Mouse (Mus musculus) midbrain, embryonic 13.5 days (tissue): ENCODE data around the gene Arsg. TPM values are rescaled to one million over a fixed set of nuclear protein-coding genes. Genes with fewer than 3 reads are reported as not detected.

Source experiments
- ATAC-seq: fragments of 200-750 bp; cut with Nextera tagmentation; 2 replicates; pipeline ENCODE4 v1.8.0; 2017; ENCODE audit warnings: mild to moderate bottlenecking, moderate TSS enrichment, moderate library complexity
- H3K27ac ChIP-seq: fragments of 300-500 bp; sonication (generic); 2 replicates; pipeline ENCODE4 v1.5.1; 2015; ENCODE audit warnings: inconsistent platforms, mild to moderate bottlenecking, moderate library complexity
- H3K27me3 ChIP-seq: fragments of 300-500 bp; sonication (generic); 2 replicates; pipeline ENCODE4 v1.6.1; 2015; ENCODE audit warnings: mild to moderate bottlenecking, inconsistent platforms
- H3K36me3 ChIP-seq: fragments of 300-500 bp; sonication (generic); 2 replicates; pipeline ENCODE4 v1.6.1; 2015; ENCODE audit warnings: mild to moderate bottlenecking, inconsistent platforms
- H3K4me1 ChIP-seq: fragments of 300-500 bp; sonication (generic); replicated peaks from 2 replicates; pipeline ENCODE4 v1.6.1; 2015; ENCODE audit warnings: inconsistent platforms
- H3K4me2 ChIP-seq: fragments of 300-500 bp; sonication (generic); replicated peaks from 2 replicates; pipeline ENCODE4 v1.6.1; 2015; ENCODE audit warnings: moderate library complexity, mild to moderate bottlenecking, inconsistent platforms
- H3K4me3 ChIP-seq: fragments of 300-500 bp; sonication (generic); replicated peaks from 2 replicates; pipeline ENCODE4 v1.5.1; 2015; ENCODE audit warnings: mild to moderate bottlenecking, inconsistent platforms
- H3K9ac ChIP-seq: fragments of 300-500 bp; sonication (generic); replicated peaks from 2 replicates; pipeline ENCODE4 v1.6.1; 2015; ENCODE audit warnings: mild to moderate bottlenecking, inconsistent platforms
- H3K9me3 ChIP-seq: fragments of 300-500 bp; sonication (generic); 2 replicates; pipeline ENCODE4 v1.6.1; 2016; ENCODE audit warnings: mild to moderate bottlenecking, inconsistent platforms
- WGBS: fragments of 180-500 bp; shearing (Covaris S2); methylation state at CpG from one replicate; pipeline ENCODE4 v1.1.7; 2015; 5-methylcytosine and 5-hydroxymethylcytosine counted together
- polyA plus RNA-seq: library from polyadenylated mRNA; unstranded; fragments of >200 nt; fragmentation: Nextera tagmentation; extraction: Ambion mirVana; gene quantifications from 2 replicates; pipeline ENCODE4 v1.2.1, GENCODE M21; 2015

Gene Arsg
- polyA plus RNA-seq, 1 experiment from 2014 or later: 3.1 TPM

GRCm38 (mm10) chr11:109504977-109505376 lies 31.8 kb downstream of the Arsg start:
- Histone ChIP-seq H3K27me3 (no peaks in the 10 kb centered on the region), H3K36me3 (no peaks in the 10 kb centered on the region), H3K27ac (no peak overlapping the region), H3K9me3 (no peaks in the 10 kb centered on the region), H3K4me3 (no peak overlapping the region), H3K4me1 (peaks cover 3% of the 10 kb centered on the region; the same call in 1 of the 2 replicates), H3K4me2 (no peak overlapping the region), H3K9ac (no peak overlapping the region)
- WGBS: 79% methylated on average over 9 of the region's 9 CpGs
- no peak for ATAC-seq

GRCm38 (mm10) chr11:109505823-109506222 lies 32.6 kb downstream of the Arsg start:
- no peaks in the 10 kb centered on the region for H3K27me3 ChIP-seq
- H3K4me3 ChIP-seq: no peak overlapping the region
- H3K9ac ChIP-seq: no peak overlapping the region
- no peak overlapping the region for H3K4me2 ChIP-seq
- no peak overlapping the region for H3K27ac ChIP-seq
- peaks cover 3% of the 10 kb centered on the region; the same call in 1 of the 2 replicates for H3K4me1 ChIP-seq
- H3K9me3 ChIP-seq: no peaks in the 10 kb centered on the region
- H3K36me3 ChIP-seq: no peaks in the 10 kb centered on the region
- no peak for ATAC-seq
- WGBS: 81% methylated on average over 4 of the region's 4 CpGs

GRCm38 (mm10) chr11:109507068-109507467 lies 33.9 kb downstream of the Arsg start:
- no peak overlapping the region for H3K27ac ChIP-seq
- no peaks in the 10 kb centered on the region for H3K9me3 ChIP-seq
- no peaks in the 10 kb centered on the region for H3K27me3 ChIP-seq
- peaks cover 3% of the 10 kb centered on the region; the same call in 1 of the 2 replicates for H3K4me1 ChIP-seq
- H3K9ac ChIP-seq: no peak overlapping the region
- no peak for ATAC-seq
- H3K4me3 ChIP-seq: no peak overlapping the region
- 48% methylated on average over 3 of the region's 3 CpGs for WGBS
- no peaks in the 10 kb centered on the region for H3K36me3 ChIP-seq
- no peak overlapping the region for H3K4me2 ChIP-seq

GRCm38 (mm10) chr11:109512995-109513675 lies 40.0 kb downstream of the Arsg start:
- Histone ChIP-seq H3K4me3 (no peak overlapping the region), H3K9me3 (no peaks in the 10 kb centered on the region), H3K9ac (no peak overlapping the region), H3K4me2 (no peak overlapping the region), H3K27me3 (no peaks in the 10 kb centered on the region), H3K4me1 (no peaks in the 10 kb centered on the region), H3K36me3 (no peaks in the 10 kb centered on the region), H3K27ac (no peak overlapping the region)
- ATAC-seq: no peak
- 88% methylated on average over 16 of the region's 16 CpGs for WGBS

GRCm38 (mm10) chr11:109514064-109514612 lies 41.0 kb downstream of the Arsg start:
- H3K9me3 ChIP-seq: no peaks in the 10 kb centered on the region
- no peak overlapping the region for H3K27ac ChIP-seq
- H3K27me3 ChIP-seq: no peaks in the 10 kb centered on the region
- ATAC-seq: no peak
- H3K4me3 ChIP-seq: no peak overlapping the region
- WGBS: 75% methylated on average over 3 of the region's 3 CpGs
- no peak overlapping the region for H3K9ac ChIP-seq
- no peak overlapping the region for H3K4me2 ChIP-seq
- no peaks in the 10 kb centered on the region for H3K36me3 ChIP-seq
- H3K4me1 ChIP-seq: no peaks in the 10 kb centered on the region

- Histone ChIP-seq H3K27me3 (no peaks in the 10 kb centered on the region), H3K9me3 (no peaks in the 10 kb centered on the region), H3K4me2 (no peak overlapping the region), H3K4me3 (no peak overlapping the region), H3K4me1 (no peaks in the 10 kb centered on the region), H3K27ac (no peak overlapping the region), H3K36me3 (no peaks in the 10 kb centered on the region), H3K9ac (no peak overlapping the region)
- 92% methylated on average over 11 of the region's 11 CpGs for WGBS
- no peak for ATAC-seq
These were observed 44.2 kb downstream of the Arsg start for GRCm38 (mm10) chr11:109517330-109517729.

GRCm38 (mm10) chr11:109517816-109518215 lies 44.6 kb downstream of the Arsg start:
- no peak for ATAC-seq
- Histone ChIP-seq H3K4me2 (no peak overlapping the region), H3K27ac (no peak overlapping the region), H3K36me3 (no peaks in the 10 kb centered on the region), H3K9ac (no peak overlapping the region), H3K4me3 (no peak overlapping the region), H3K9me3 (no peaks in the 10 kb centered on the region), H3K4me1 (no peaks in the 10 kb centered on the region), H3K27me3 (no peaks in the 10 kb centered on the region)
- WGBS: 87% methylated on average over 3 of the region's 3 CpGs

- WGBS: 41% methylated on average over 7 of the region's 7 CpGs
- no peaks in the 10 kb centered on the region for H3K27me3 ChIP-seq
- no peak overlapping the region for H3K9ac ChIP-seq
- H3K9me3 ChIP-seq: no peaks in the 10 kb centered on the region
- H3K4me2 ChIP-seq: no peak overlapping the region
- H3K4me1 ChIP-seq: no peaks in the 10 kb centered on the region
- no peak overlapping the region for H3K4me3 ChIP-seq
- H3K36me3 ChIP-seq: no peaks in the 10 kb centered on the region
- H3K27ac ChIP-seq: no peak overlapping the region
- no peak for ATAC-seq
These were observed 47.8 kb downstream of the Arsg start for GRCm38 (mm10) chr11:109520958-109521357.

- WGBS: 84% methylated on average over 5 of the region's 5 CpGs
- Histone ChIP-seq H3K4me2 (no peak overlapping the region), H3K4me1 (no peaks in the 10 kb centered on the region), H3K27ac (no peak overlapping the region), H3K27me3 (no peaks in the 10 kb centered on the region), H3K9me3 (no peaks in the 10 kb centered on the region), H3K9ac (no peak overlapping the region), H3K36me3 (no peaks in the 10 kb centered on the region), H3K4me3 (no peak overlapping the region)
- no peak for ATAC-seq
These were observed 51.7 kb downstream of the Arsg start for GRCm38 (mm10) chr11:109524869-109525268.

- Histone ChIP-seq H3K9me3 (no peaks in the 10 kb centered on the region), H3K27me3 (no peaks in the 10 kb centered on the region), H3K4me1 (no peaks in the 10 kb centered on the region), H3K36me3 (no peaks in the 10 kb centered on the region), H3K27ac (no peak overlapping the region), H3K4me2 (no peak overlapping the region), H3K9ac (no peak overlapping the region), H3K4me3 (no peak overlapping the region)
- ATAC-seq: no peak
- 83% methylated on average over 4 of the region's 4 CpGs for WGBS
These were observed 52.4 kb downstream of the Arsg start for GRCm38 (mm10) chr11:109525571-109525970.

- H3K27me3 ChIP-seq: no peaks in the 10 kb centered on the region
- H3K4me1 ChIP-seq: no peaks in the 10 kb centered on the region
- WGBS: 88% methylated on average over 4 of the region's 4 CpGs
- no peaks in the 10 kb centered on the region for H3K36me3 ChIP-seq
- no peaks in the 10 kb centered on the region for H3K9me3 ChIP-seq
- no peak overlapping the region for H3K4me3 ChIP-seq
- no peak for ATAC-seq
- H3K9ac ChIP-seq: no peak overlapping the region
- H3K4me2 ChIP-seq: no peak overlapping the region
- H3K27ac ChIP-seq: no peak overlapping the region
These were observed 56.9 kb downstream of the Arsg start for GRCm38 (mm10) chr11:109530030-109530429.

GRCm38 (mm10) chr11:109535966-109536365 lies 62.8 kb downstream of the Arsg start:
- WGBS: 86% methylated on average over 6 of the region's 6 CpGs
- H3K27ac ChIP-seq: no peak overlapping the region
- no peaks in the 10 kb centered on the region; the same call in 1 of the 2 replicates for H3K27me3 ChIP-seq
- H3K9me3 ChIP-seq: no peaks in the 10 kb centered on the region
- no peak overlapping the region for H3K4me2 ChIP-seq
- no peaks in the 10 kb centered on the region for H3K36me3 ChIP-seq
- no peak overlapping the region for H3K9ac ChIP-seq
- ATAC-seq: no peak
- no peak overlapping the region for H3K4me3 ChIP-seq
- H3K4me1 ChIP-seq: peaks cover 6% of the 10 kb centered on the region

- Histone ChIP-seq H3K4me2 (no peak overlapping the region), H3K36me3 (no peaks in the 10 kb centered on the region), H3K4me3 (no peak overlapping the region), H3K9me3 (no peaks in the 10 kb centered on the region), H3K27ac (no peak overlapping the region), H3K9ac (no peak overlapping the region), H3K4me1 (peaks cover 6% of the 10 kb centered on the region), H3K27me3 (no peaks in the 10 kb centered on the region; the same call in 1 of the 2 replicates)
- whole genome bisulfite sequencing: 85% methylated on average over 5 of the region's 5 CpGs
- ATAC-seq: no peak
These were observed 63.8 kb downstream of the Arsg start for GRCm38 (mm10) chr11:109536939-109537338.
